Mouse (Mus musculus): ENCODE results near the gene Gm379.

Gene Gm379

GRCm38 (mm10) chrX:108664885-108665284 is at the start of gene Gm379:
Gene Gm379, minus strand, starts transcription at chrX:108664891.
- DNase-seq = no peak

- DNase-seq = no peak
Observed at GRCm38 (mm10) chrX:108704312-108704711, 39.6 kb upstream of the Gm379 start.

- no peak for DNase-seq
Observed at GRCm38 (mm10) chrX:108668868-108669267, 4.2 kb upstream of the Gm379 start.

- DNase-seq = no peak
Observed at GRCm38 (mm10) chrX:108621991-108622390, 42.7 kb downstream of the Gm379 start.

- DNase-seq = no peak
Observed at GRCm38 (mm10) chrX:108620886-108621285, 43.8 kb downstream of the Gm379 start.

Measured in cerebellum, adult 8-10 months (tissue).